Mouse (Mus musculus) mature B cell (primary cell): ENCODE results near the gene Ttc3.
"Not testable (repeated sequence)": the region's sequence is repeated elsewhere in the genome, so short reads cannot be mapped to it uniquely, and the experiment has no call there.

Experiments used
- in situ Hi-C: fragments of 300-500 bp; cut with MboI; formaldehyde crosslinking; loops from 2 replicates; pipeline ENCODE4 v1.14.3; 2019

Gene Ttc3

GRCm38 (mm10) chr16:94370173-94370914, at the start of gene Ttc3:
TSS of gene Ttc3 (plus strand) at chr16:94370618.
- in situ Hi-C loops = no loop called here

- in situ Hi-C loops = no loop called here
These were observed 46.7 kb upstream of the Ttc3 start for GRCm38 (mm10) chr16:94323681-94324080.

GRCm38 (mm10) chr16:94326008-94326407, 44.4 kb upstream of the Ttc3 start:
- in situ Hi-C loops = no loop called here

- in situ Hi-C loops = no loop called here
These were observed 42.4 kb upstream of the Ttc3 start, which contains the start of gene Ripply3 for GRCm38 (mm10) chr16:94327781-94328711. TSS of gene Ripply3 (plus strand) at chr16:94328420.

- in situ Hi-C loops = no loop called here
These were observed 41.2 kb upstream of the Ttc3 start for GRCm38 (mm10) chr16:94328881-94329867.

- in situ Hi-C loops = no loop called here
These were observed 40.0 kb upstream of the Ttc3 start for GRCm38 (mm10) chr16:94330429-94330828.

- in situ Hi-C loops = no loop called here
These were observed 39.1 kb upstream of the Ttc3 start for GRCm38 (mm10) chr16:94331233-94331885.

GRCm38 (mm10) chr16:94331886-94332252, 38.5 kb upstream of the Ttc3 start:
- in situ Hi-C loops = no loop called here

- in situ Hi-C loops = no loop called here
These were observed 34.8 kb upstream of the Ttc3 start for GRCm38 (mm10) chr16:94335656-94336055.

GRCm38 (mm10) chr16:94339164-94340160, 31.0 kb upstream of the Ttc3 start:
- in situ Hi-C loops = not testable (repeated sequence)

GRCm38 (mm10) chr16:94345733-94346132, 24.7 kb upstream of the Ttc3 start:
- in situ Hi-C loops = no loop called here

GRCm38 (mm10) chr16:94347080-94347731, 23.2 kb upstream of the Ttc3 start:
- in situ Hi-C loops = no loop called here

GRCm38 (mm10) chr16:94348779-94349178, 21.6 kb upstream of the Ttc3 start:
- in situ Hi-C loops = no loop called here

- in situ Hi-C loops = no loop called here
These were observed 20.7 kb upstream of the Ttc3 start for GRCm38 (mm10) chr16:94349588-94350286.

GRCm38 (mm10) chr16:94350287-94350677, 20.1 kb upstream of the Ttc3 start:
- in situ Hi-C loops = no loop called here

- in situ Hi-C loops = no loop called here
These were observed 16.0 kb upstream of the Ttc3 start for GRCm38 (mm10) chr16:94354450-94354849.

- in situ Hi-C loops = no loop called here
These were observed 14.4 kb upstream of the Ttc3 start for GRCm38 (mm10) chr16:94356046-94356445.

GRCm38 (mm10) chr16:94356776-94357494, 13.5 kb upstream of the Ttc3 start:
- in situ Hi-C loops = no loop called here
